Mouse (Mus musculus) midbrain, postnatal 0 days (tissue): Measurements from ENCODE around the gene Clec4d. TPM values are rescaled to one million over a fixed set of nuclear protein-coding genes. Genes with fewer than 3 reads are reported as not detected.
"Not testable (repeated sequence)": the region's sequence is repeated elsewhere in the genome, so short reads cannot be mapped to it uniquely, and the experiment has no call there.

Experiments
- ATAC-seq: fragments of 200-750 bp; cut with Nextera tagmentation; 2 replicates; pipeline ENCODE4 v1.8.0; 2017; ENCODE audit warnings: moderate number of reproducible peaks, mild to moderate bottlenecking, moderate TSS enrichment, moderate library complexity; ENCODE audit not compliant: low FRiP score
- DNase-seq: peaks from one replicate; pipeline ENCODE4 v3.0.0-alpha.2; 2015; ENCODE audit warnings: low spot score
- H3K27ac ChIP-seq: fragments of 300-500 bp; sonication (generic); 2 replicates; pipeline ENCODE4 v1.5.1; 2014; ENCODE audit warnings: low read depth, mild to moderate bottlenecking, low read length, mixed read lengths
- H3K27me3 ChIP-seq: fragments of 300-500 bp; sonication (generic); 2 replicates; pipeline ENCODE4 v1.6.1; 2014; ENCODE audit warnings: low read length, control low read depth, mixed read lengths; ENCODE audit not compliant: insufficient read depth
- H3K36me3 ChIP-seq: fragments of 300-500 bp; sonication (generic); 2 replicates; pipeline ENCODE4 v1.6.1; 2014; ENCODE audit warnings: low read length, control low read depth, mixed read lengths; ENCODE audit not compliant: insufficient read depth
- H3K4me1 ChIP-seq: fragments of 300-500 bp; sonication (generic); 2 replicates; pipeline ENCODE4 v1.6.1; 2014; ENCODE audit warnings: mild to moderate bottlenecking, control low read depth, antibody characterized with exemption, low read length, mixed read lengths; ENCODE audit not compliant: insufficient read depth
- H3K4me2 ChIP-seq: fragments of 300-500 bp; sonication (generic); 2 replicates; pipeline ENCODE4 v1.6.1; 2014; ENCODE audit warnings: low read depth, mild to moderate bottlenecking, low read length, mixed read lengths; ENCODE audit not compliant: poor library complexity, severe bottlenecking
- H3K4me3 ChIP-seq: fragments of 300-500 bp; sonication (generic); 2 replicates; pipeline ENCODE4 v1.5.1; 2014; ENCODE audit warnings: low read depth, mild to moderate bottlenecking, low read length, moderate library complexity
- H3K9ac ChIP-seq: fragments of 300-500 bp; sonication (generic); replicated peaks from 2 replicates; pipeline ENCODE4 v1.6.1; 2014; ENCODE audit warnings: mild to moderate bottlenecking, low read length, moderate library complexity, mixed read lengths; ENCODE audit not compliant: poor library complexity, severe bottlenecking
- H3K9me3 ChIP-seq: fragments of 300-500 bp; sonication (generic); 2 replicates; pipeline ENCODE4 v1.6.1; 2016; ENCODE audit warnings: low read length, control low read depth
- CTCF ChIP-seq: IDR thresholded peaks from 2 replicates; pipeline ENCODE4 v1.5.1; 2016; ENCODE audit warnings: antibody characterized with exemption, mild to moderate bottlenecking
- WGBS: fragments of 180-500 bp; shearing (Covaris S2); extraction: QIAGEN DNeasy Blood & Tissue Kit; methylation state at CpG from one replicate; pipeline ENCODE4 v1.1.7; 2014; 5-methylcytosine and 5-hydroxymethylcytosine counted together
- polyA plus RNA-seq: library from polyadenylated mRNA; unstranded; fragments of >200 nt; fragmentation: Nextera tagmentation; extraction: Ambion mirVana; gene quantifications from 2 replicates; pipeline ENCODE4 v1.2.1, GENCODE M21; 2015
- total RNA-seq: library from RNA; depleted of rRNA; stranded (reverse); fragments of >200 nt; gene quantifications from 2 replicates; pipeline ENCODE4 v1.2.3, GENCODE M21; 2014; rRNA removed

Gene Clec4d
- total and polyA plus RNA-seq, 2 experiments from 2014 or later: not detected

DNA sequence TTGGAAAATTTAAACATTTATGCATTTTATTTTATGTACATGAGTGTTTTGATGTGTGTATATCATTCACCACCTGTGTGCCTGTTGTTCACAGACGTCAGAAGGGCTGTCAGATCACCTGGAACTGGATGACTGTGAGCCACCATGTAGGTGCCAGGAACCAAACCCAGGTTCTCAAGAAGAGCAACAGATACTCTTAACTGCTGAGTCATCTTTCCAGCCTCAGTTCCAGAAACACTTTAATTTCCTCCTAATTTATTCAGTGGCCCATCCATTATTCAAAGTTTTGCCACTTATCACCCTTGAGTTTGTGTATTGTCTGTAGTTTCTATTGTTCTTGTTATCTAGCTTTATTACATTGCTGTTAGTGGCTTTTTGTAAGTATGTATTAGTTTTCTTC, 34.8 kb downstream of the Clec4d start:
- Histone ChIP-seq H3K9me3 (no peaks in the 10 kb centered on the region), H3K4me3 (no peak overlapping the region), H3K4me1 (no peaks in the 10 kb centered on the region), H3K27ac (no peak overlapping the region), H3K4me2 (no peak overlapping the region), H3K27me3 (no peaks in the 10 kb centered on the region), H3K9ac (no peak overlapping the region), H3K36me3 (no peaks in the 10 kb centered on the region)
- no peak for DNase-seq
- 69% methylated on average over 1 of the region's 1 CpGs for WGBS
- ATAC-seq: no peak
- no peak for TF ChIP-seq CTCF

DNA sequence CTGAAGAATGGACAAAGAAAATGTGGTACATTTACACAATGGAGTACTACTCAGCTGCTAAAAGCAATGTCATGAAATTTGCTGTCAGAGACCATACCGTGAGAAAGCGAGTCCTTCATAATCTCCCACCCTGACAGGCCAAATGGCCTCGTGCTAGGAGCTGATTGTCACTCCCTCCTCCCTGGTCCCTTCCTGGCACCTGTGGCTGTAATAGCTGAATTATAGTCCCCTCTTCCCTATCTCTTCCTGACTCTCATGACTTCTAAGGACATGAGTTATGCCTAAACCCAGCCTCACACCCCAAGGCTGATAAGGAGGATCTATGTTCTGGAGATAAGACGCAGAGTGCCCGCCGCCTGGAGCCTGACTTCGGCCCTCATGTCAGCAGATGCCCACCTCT, 44.4 kb downstream of the Clec4d start:
- H3K4me3 ChIP-seq, H3K9me3 ChIP-seq, DNase-seq, ATAC-seq, H3K9ac ChIP-seq, H3K27ac ChIP-seq, H3K27me3 ChIP-seq, H3K4me2 ChIP-seq, H3K36me3 ChIP-seq, H3K4me1 ChIP-seq: not testable (repeated sequence)
- WGBS: 87% methylated on average over 7 of the region's 7 CpGs

DNA sequence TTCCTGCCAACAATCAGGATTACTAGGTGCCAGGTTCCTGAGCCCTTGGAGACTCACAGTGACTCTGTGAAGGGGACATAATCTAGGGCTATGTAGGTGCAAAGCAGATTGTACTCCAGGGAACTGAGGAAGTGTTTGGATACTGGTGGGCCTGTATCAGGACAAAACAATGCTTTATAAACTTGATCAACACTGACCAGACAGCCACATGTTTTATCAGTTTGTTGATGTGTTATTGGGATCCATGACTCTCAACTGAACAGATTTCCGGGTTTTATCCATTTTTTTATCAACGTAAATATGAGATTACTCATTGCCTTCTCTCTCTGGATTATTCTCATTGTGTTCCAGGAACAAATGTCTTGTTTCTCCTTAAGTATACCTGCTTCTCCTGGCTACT, 46.1 kb downstream of the Clec4d start, which contains the start of gene Vmn2r19:
Vmn2r19 (plus strand) TSS at position 301 of the 400 bp plus-strand sequence.
- Histone ChIP-seq H3K27ac (no peak within 1 kb of the TSS), H3K9me3 (no peaks in the 10 kb centered on the region), H3K9ac (no peak within 1 kb of the TSS), H3K36me3 (no peaks in the 10 kb centered on the region), H3K4me1 (no peaks in the 10 kb centered on the region), H3K4me3 (no peak within 1 kb of the TSS), H3K4me2 (no peak within 1 kb of the TSS), H3K27me3 (no peaks in the 10 kb centered on the region)
- TF ChIP-seq CTCF: no peak
- WGBS: 98% methylated on average over 2 of the region's 2 CpGs
- ATAC-seq (no peak), DNase-seq (no peak)

Other genes starting within 250 kb of the Clec4d start
- not detected in 2 replicates for gene Clec4b1, start 212.1 kb upstream of the Clec4d start, total RNA-seq
- gene Clec4b1, start 212.1 kb upstream of the Clec4d start, polyA plus RNA-seq: not detected in 2 replicates
- 0.49 and 0.61 TPM in 2 replicates for gene Clec4a2, start 155.7 kb upstream of the Clec4d start, total RNA-seq
- 1.2 and 1.8 TPM in 2 replicates for gene Clec4a2, start 155.7 kb upstream of the Clec4d start, polyA plus RNA-seq
- not detected in 2 replicates for gene Clec4b2, start 89.2 kb upstream of the Clec4d start, total RNA-seq
- gene Clec4b2, start 89.2 kb upstream of the Clec4d start, polyA plus RNA-seq: not detected in 2 replicates
- 0.24 and 1.1 TPM in 2 replicates for gene Clec4n, start 32.3 kb upstream of the Clec4d start, total RNA-seq
- gene Clec4n, start 32.3 kb upstream of the Clec4d start, polyA plus RNA-seq: 0.94 and 1.2 TPM in 2 replicates
- 0.16 TPM in 1 of 2 replicates, not detected in the other for gene Clec4e, start 27.8 kb downstream of the Clec4d start, total RNA-seq
- not detected in 2 replicates for gene Clec4e, start 27.8 kb downstream of the Clec4d start, polyA plus RNA-seq
- gene Vmn2r19, start 46.2 kb downstream of the Clec4d start, total RNA-seq: not detected in 2 replicates
- gene Vmn2r19, start 46.2 kb downstream of the Clec4d start, polyA plus RNA-seq: not detected in 2 replicates
- gene Vmn2r20, start 156.0 kb downstream of the Clec4d start, total RNA-seq: not detected in 2 replicates
- gene Vmn2r20, start 156.0 kb downstream of the Clec4d start, polyA plus RNA-seq: not detected in 2 replicates